Mouse (Mus musculus): ENCODE data around the gene Nktr. TPM values are rescaled to one million over a fixed set of nuclear protein-coding genes. Genes with fewer than 3 reads are reported as not detected.

Gene Nktr
- total RNA-seq, 1 experiment from 2014 or later: 118 TPM

DNA sequence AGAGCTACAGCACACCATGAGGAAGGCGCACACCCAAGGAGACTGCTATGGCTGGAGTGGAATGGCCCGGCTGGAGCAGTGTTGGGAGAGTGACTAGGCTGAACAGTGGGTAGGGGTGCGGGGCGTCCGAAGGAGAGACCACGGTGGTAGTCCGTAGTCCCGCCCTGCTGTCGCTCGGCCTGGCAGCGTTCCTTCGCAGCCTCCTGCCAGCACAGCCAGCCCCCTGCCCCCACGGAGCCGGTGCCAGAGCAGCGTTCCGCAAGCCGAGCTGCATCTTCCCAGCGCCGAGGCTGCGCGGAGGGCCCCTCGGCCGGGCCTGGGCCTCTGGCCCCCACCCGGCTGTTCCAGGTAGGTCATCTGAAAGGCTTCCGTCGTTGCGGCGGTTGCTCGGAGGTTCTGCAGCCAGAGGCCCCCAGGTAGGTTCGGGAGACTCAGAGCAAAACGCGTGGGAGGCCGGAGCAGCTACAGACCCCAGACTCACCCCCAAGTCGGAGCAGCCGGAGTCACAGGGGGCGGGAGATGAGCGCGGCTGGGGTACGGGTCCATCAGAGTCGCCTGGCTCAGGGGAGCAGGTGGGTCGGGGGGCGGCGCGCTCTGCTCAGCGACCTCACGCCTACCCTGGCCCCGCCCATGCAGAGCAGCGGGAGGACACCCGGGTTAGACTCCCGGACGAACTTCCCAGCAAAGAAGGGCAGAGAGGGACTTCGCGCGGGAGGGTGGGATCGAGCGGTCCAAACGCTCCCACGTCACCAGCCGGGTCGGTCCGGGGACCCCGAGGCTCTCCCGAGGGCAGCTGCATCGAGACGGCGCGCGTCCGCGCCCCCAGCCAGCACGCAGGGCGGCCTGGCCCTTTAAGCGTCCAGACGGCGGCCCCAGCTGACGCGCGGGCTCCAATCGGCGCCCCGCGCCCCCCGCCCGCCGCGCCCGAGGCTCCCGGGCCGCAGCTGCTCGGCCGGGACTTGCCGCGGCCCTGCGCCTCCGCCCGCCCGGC is 40.4 kb downstream of the Nktr start, which contains the start of gene Zfp651:
Zfp651 (plus strand) TSS at position 240 of the 991 bp plus-strand sequence.
- ATAC-seq (replicated peaks; ENCODE audit: low read depth, poor library complexity, severe bottlenecking): no peak

- ATAC-seq (replicated peaks; ENCODE audit: low read depth, poor library complexity, severe bottlenecking): peak; percentile 15; the same call in 1 of the 2 replicates
Measured at GRCm38 (mm10) chr9:121760271-121761090, 41.5 kb downstream of the Nktr start.

GRCm38 (mm10) chr9:121761091-121761665 is 42.2 kb downstream of the Nktr start:
- no peak for ATAC-seq (replicated peaks; ENCODE audit: low read depth, poor library complexity, severe bottlenecking)

DNA sequence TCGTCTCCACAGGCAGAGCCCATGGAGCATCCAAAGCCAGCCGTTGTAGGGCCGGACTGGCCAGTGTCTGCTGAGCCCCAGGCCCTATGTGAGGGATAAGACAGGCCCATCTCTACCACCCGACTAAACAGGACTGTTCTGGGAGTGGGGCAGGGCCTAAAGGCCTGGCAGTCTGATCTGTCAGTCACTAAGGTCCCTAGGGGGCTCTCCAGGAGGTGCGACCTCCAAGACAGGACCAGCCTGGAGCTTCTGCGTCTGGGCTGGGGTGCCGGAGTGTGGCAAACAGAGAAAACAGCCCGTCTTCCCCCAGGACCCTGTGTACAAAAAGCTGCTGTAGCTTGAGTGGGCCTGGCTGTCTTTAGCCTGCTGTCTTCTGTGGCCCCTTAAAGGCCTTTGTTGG is 42.8 kb downstream of the Nktr start:
- ATAC-seq (replicated peaks; ENCODE audit: low read depth, poor library complexity, severe bottlenecking): no peak

DNA sequence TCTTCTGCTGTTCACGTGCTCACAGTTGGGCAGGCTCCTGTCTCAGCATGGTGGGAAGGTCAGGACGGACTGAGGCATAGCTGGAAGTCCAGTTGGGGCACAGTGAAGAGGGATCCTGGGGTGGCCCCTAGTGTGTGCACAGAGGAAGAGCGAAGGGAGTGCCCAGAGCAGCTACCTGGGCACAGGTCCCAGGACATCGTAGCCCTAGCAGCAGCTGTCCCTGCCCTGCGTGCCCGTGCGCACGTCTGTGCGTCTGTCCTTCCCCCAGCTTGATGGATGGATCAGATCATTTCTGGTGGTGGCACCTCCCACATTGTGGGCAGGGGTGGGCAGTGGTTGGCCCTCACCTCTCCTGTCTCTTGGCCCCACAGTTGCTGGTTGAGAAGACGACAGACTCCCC is 43.3 kb downstream of the Nktr start:
- no peak for ATAC-seq (replicated peaks; ENCODE audit: low read depth, poor library complexity, severe bottlenecking)

GRCm38 (mm10) chr9:121762761-121763160 is 43.8 kb downstream of the Nktr start:
- ATAC-seq (replicated peaks; ENCODE audit: low read depth, poor library complexity, severe bottlenecking): no peak

- ATAC-seq (replicated peaks; ENCODE audit: low read depth, poor library complexity, severe bottlenecking): no peak
Measured at GRCm38 (mm10) chr9:121763716-121764115, 44.7 kb downstream of the Nktr start.

- ATAC-seq (replicated peaks; ENCODE audit: low read depth, poor library complexity, severe bottlenecking): peak; percentile 53
Measured at GRCm38 (mm10) chr9:121765166-121765855, 46.3 kb downstream of the Nktr start.

- ATAC-seq (replicated peaks; ENCODE audit: low read depth, poor library complexity, severe bottlenecking): no peak
Measured at GRCm38 (mm10) chr9:121772412-121772811, 53.4 kb downstream of the Nktr start.

- ATAC-seq (replicated peaks; ENCODE audit: low read depth, poor library complexity, severe bottlenecking): no peak
Measured at GRCm38 (mm10) chr9:121775951-121776350, 57.0 kb downstream of the Nktr start.

GRCm38 (mm10) chr9:121776511-121776910 is 57.5 kb downstream of the Nktr start:
- ATAC-seq (replicated peaks; ENCODE audit: low read depth, poor library complexity, severe bottlenecking): no peak

- ATAC-seq (replicated peaks; ENCODE audit: low read depth, poor library complexity, severe bottlenecking): peak; percentile 24; the same call in 1 of the 2 replicates
Measured at GRCm38 (mm10) chr9:121777484-121778065, 58.6 kb downstream of the Nktr start, which contains the start of gene Klhl40. Gene Klhl40, plus strand, starts transcription at chr9:121777607.

GRCm38 (mm10) chr9:121778066-121778624 is 59.2 kb downstream of the Nktr start:
- ATAC-seq (replicated peaks; ENCODE audit: low read depth, poor library complexity, severe bottlenecking): peak; percentile 50; the same call in 1 of the 2 replicates

- no peak for ATAC-seq (replicated peaks; ENCODE audit: low read depth, poor library complexity, severe bottlenecking)
Measured at GRCm38 (mm10) chr9:121784801-121785200, 65.8 kb downstream of the Nktr start.

DNA sequence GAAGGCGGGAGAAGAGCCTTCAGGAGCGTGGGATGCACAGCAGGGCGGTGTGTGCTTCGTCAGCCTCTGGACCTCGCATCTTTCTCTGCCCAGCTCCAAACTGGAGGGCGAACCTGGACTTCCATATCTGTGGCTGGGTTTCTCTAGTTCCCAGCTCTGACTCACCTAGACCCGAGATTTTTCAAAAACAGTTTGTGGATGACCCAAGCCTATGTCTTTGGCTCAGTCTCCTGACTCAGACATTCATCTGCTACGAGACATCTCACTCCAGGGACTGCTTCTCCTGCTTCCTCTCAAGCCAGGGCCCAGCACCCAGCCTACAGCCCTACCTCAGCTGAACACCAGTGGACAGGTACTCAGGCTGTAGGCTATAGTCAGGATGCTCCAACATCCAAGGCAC is 66.3 kb downstream of the Nktr start:
- ATAC-seq (replicated peaks; ENCODE audit: low read depth, poor library complexity, severe bottlenecking): no peak

DNA sequence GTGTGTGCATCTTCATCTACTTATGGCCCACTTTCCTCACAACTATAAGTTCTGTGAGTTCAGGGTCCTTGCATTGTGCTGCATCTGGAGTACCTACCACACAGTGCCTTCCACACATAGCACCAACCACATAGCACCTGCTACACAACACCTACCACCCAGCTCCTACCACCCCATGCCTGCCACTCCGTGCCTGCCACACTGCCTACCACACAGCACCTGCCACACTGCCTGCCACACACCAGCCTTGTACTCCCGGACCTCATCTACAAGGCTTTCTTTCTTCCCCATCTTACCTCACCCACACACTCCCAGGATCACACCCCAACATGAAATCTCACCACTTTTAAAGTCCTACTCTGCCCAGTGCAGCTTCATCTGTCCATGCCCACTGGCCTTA is 67.4 kb downstream of the Nktr start:
- ATAC-seq (replicated peaks; ENCODE audit: low read depth, poor library complexity, severe bottlenecking): no peak

- peak; percentile 81 for ATAC-seq (replicated peaks; ENCODE audit: low read depth, poor library complexity, severe bottlenecking)
Measured at GRCm38 (mm10) chr9:121791206-121791605, 72.2 kb downstream of the Nktr start.

DNA sequence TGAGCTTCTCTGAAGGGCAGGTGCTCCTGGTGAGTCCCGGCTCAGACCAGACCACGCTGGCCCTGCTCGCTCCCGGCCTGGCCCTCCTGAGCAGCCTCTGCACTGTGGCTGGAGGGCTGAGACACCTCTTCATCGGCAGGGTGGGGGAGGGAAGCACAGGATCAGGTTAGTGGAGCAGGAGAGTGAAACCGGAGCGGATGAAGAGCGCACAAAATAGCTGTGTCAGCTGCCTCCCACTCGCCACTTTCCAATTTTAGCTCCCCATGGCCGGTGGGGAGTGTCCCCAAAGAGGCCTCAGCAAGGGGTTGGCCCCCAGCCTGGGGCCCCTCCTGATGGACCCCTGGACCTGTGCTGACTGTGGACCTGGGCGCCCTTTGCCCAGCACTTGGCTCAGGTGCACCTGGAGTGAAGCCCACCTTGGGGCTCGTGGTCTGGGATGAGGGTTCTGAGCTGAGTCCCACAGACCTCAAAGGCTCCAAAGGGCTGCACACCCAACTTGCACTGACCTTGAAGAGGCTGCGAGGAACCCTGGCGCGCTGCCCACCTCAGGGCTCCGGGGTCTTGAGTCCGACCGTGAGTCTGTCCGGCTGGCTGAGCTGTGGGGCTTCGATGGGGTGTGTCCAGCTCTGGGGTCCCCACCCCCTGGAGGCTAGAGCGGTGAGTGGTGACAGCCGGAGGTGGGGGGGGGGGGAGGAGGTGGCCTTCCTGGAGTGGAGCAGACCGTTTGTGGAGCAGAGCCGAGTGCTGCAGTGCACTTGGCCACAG is 73.0 kb downstream of the Nktr start, which contains the start of gene Hhatl:
Hhatl (minus strand) TSS at position 751 of the 765 bp plus-strand sequence.
- ATAC-seq (replicated peaks; ENCODE audit: low read depth, poor library complexity, severe bottlenecking): no peak
